Mouse (Mus musculus): ENCODE results near the gene Yy1.
"Not testable (repeated sequence)": the region's sequence is repeated elsewhere in the genome, so short reads cannot be mapped to it uniquely, and the experiment has no call there.

Gene Yy1

DNA sequence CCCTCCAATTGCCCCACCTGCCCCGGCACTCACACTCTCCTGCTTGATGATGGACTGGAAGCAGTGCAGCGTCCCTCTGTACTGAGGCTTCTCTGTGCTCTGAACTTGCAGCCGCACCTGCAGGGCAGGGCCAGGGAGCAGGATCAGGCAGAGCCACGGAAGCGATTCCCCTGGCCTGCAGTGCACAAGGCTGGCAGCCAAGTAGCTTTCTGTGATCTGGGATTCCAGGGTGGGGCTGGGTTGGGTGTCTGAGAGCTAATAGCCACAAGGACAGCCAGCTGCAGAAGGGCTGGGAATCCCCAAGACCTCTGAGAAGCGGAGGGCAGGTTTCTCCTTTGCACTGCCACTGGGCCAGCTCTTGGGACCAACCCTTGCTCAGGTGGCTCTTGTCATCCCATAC, 34.9 kb downstream of the Yy1 start:
- DNase-seq: no peak

DNA sequence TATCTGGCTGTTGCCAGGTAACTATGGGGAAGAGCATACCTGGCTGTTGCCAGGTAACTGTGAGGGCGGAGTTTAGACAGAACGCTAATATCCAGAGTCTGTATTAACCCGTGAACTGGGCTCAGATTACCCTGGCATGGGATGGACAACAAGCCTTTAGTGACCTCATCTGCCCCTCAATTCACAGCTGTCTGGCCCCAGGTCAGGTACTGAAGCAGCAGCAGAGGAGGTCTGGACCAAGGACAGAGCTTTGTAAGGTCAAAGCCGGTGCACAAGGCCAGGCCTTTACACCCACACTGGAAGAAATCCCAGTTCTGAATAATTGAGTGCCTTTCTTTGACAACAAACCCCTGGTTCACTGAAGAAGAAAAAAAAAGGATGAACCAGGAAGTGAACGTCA, 36.9 kb downstream of the Yy1 start:
- DNase-seq: no peak

DNA sequence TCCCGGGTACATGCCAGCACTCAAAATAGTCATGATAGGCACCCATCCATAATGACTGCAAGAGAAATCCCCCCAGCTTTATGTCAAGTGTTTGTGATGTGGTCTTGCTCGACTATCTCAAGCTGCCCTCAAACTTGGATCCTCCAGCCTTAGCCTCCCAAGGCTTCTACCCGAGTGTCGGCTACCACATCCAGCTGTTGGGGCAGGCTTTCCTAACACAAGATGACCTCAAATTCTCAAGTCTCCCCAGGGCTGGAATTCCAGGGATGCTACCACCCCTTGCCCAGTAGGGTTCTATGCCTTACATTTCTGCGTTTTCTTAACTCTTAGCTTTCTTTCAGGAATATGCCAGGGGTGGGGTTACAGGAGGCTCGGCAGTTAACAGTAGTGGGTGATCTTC, 37.6 kb downstream of the Yy1 start:
- no peak for DNase-seq

DNA sequence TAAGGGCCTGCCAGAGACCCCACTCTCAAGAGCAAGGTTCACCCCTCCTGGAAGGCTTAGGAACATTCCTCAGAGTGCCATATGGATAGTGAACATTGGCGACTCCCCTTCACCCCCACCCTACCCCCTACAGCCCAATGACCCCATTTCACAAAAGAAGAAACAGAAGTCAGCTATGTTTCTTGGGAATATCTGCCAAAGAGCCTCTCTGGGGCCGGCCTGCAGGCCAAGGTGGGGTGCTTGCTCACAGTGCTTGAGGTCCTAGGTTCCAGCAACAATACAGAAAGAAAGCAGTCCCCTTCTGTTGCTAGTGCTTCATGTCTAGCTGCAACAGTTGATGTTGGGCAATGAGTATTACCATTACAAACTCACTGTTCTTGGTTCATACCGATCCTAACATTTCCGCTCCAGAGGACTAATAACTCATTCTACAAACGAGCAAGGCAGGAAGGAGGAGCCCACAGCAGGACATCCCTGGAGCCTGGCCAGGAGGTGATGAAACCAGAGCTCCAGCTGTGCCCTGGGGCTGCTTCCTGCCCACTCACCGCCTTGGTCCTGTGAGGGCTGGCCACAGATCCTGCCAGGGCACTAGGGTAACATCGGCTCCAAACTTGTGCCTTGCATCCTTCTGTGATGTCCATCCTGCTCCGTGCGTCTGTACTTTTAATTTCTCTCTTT, 39.3 kb downstream of the Yy1 start:
- no peak for DNase-seq

DNA sequence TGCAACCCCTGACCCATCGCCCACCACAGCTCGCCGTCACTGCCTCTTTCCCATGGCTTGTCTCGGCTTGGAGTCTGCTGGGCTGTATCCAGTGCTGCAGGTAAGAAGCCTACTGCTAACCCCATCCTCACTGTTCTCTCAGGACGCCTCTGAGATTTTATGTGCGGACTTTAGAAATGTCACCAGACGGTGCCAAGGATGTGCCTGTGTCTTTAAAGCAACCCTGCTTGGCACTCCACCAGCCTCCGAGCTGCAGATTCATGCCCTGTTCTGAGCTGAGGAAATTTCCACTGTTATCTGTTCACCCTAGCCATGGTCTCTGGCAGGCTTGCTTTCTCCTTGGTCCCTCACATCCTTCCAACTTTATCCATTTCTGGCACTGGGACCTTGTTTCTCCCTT, 40.1 kb downstream of the Yy1 start:
- DNase-seq: no peak

GRCm38 (mm10) chr12:108833408-108833807, 40.6 kb downstream of the Yy1 start:
- no peak for DNase-seq

GRCm38 (mm10) chr12:108834337-108834736, 41.6 kb downstream of the Yy1 start:
- no peak for DNase-seq

- DNase-seq: no peak
These were observed 42.0 kb downstream of the Yy1 start for GRCm38 (mm10) chr12:108834786-108835185.

DNA sequence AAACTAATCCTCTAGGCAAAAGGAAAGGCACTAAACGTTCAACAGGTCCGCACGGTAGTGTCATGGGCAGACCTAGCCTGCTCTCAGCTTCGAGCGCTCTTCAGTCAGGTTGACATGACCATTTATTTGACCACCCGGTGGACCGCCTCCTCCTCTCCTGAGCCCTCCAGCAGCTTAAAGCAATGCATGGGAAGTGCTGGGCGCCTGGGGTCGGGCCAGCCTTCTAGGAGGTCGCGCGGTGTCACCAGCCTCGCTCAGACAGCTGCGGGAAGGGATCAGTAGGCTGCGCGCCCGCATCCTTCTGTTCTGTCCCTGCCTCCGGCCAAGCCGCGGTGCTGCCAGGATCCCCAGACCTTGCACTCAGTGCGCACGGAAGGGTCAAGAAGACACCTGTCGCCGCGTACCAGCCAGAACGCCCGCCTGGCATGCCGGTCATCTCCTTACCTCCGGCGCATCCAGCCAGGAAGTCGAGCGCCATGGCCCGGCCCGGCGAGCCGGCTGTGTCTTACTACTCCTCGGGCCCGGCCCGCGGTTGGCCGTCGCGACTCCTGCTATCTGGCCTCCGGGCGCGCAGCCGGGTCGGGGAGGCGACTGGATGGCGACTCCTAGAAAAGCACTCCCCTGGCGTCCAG, 42.6 kb downstream of the Yy1 start:
- no peak for DNase-seq

- DNase-seq: peak; percentile 91 to 92
These were observed 43.2 kb downstream of the Yy1 start, which contains the start of the genes Slc25a29 and Slc25a47 for GRCm38 (mm10) chr12:108835840-108836409. TSS of gene Slc25a29 (minus strand) at chr12:108835883. TSS of gene Slc25a47 (plus strand) at chr12:108836046.

DNA sequence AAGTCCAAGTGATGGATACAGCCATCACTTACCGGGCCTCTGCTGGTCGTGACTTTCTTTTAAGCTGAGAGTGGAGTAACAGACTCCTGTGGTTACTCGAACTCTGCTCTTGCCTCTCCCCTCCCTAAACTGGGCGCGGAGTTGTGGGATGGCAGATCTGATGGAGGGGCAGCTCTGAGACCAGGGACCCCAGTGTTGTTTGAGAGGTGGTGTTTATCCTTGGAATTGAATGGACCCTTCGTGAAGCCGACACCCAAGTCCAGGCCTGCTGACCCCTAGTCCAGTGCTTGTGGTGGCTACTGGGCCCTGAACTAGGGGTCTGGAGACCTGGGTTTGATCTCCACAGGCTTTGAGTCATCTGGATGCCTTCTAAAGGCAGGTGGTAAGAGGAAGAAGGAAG, 43.9 kb downstream of the Yy1 start:
- no peak for DNase-seq

DNA sequence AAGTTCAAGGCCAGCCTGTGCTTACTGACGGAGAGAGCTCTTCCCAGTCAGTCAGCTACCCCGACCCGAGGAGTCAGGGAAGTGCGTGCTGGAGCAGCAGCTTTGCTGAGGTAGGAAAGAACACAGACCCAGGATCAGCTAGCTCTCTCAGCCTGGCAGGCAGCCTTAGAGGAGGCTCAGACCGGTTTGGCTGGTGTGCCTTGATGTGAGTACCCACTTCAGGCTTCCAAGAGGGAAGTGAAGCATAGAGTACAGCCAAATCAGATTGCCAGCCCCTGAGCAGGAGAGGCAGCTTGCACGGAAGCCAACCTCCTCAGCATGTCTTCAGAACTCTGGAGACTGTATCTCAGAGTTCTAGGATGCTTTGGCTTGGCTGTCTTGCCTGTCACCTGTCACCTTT, 48.4 kb downstream of the Yy1 start:
- no peak for DNase-seq

- no peak for DNase-seq
These were observed 49.9 kb downstream of the Yy1 start for GRCm38 (mm10) chr12:108842663-108843062.

DNA sequence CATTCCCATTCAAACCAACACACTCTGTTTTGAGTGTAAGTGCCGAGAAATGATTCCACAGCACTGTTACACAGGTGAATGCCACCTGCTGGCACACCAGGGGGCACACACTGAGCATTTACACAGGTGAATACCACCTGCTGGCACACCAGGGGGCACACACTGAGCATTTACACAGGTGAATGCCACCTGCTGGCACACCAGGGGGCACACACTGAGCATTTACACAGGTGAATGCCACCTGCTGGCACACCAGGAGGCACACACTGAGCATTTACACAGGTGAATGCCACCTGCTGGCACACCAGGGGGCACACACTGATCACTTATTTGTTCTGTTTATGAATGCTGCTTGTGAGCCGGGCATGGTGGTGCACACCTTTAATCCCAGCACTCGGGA, 55.3 kb downstream of the Yy1 start:
- DNase-seq: not testable (repeated sequence)

DNA sequence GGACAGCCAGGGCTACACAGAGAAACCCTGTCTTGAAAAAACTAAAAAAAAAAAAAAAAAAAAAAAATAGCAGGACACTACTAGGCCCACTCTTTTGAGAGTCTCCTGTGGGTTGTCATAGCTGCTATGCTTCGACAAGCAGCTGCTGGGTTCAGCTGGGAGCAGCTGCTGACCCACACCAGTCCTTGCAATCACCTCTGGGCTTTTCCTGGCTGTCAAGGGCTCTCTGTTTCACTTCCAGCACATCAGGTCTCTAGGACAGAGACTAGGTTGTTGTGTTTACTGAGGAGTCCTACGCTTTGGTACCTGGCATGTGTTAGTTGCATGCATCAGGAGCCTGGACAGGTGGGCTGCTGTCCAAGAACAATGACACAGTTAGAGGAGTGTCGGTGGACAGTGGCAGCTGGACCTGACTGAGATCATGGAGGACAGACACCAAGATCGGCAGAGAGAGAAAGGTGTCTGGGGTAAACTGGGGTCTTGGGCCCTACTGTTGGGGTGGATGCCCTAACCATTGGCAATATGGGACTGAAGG, 56.8 kb downstream of the Yy1 start:
- DNase-seq: no peak

- no peak for DNase-seq
These were observed 57.4 kb downstream of the Yy1 start for GRCm38 (mm10) chr12:108850129-108850528.

DNA sequence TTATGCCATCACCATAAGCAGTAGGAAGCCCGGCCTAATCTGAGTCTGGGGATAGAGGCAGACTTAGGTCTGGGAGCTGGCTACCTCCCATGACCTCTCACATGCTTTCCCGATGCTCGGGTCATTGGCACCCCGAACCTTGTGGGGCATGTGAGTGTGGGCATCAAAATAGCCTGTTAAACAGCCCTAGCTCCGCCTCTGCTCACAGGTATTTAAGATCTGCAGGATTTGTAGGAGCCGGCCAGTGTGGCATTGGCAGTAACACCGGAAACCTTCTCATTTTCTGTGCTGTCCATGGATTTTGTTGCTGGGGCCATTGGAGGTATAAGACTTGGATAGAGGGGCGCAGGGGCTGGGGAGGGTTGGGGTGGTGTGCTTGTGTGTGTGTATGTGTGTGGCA, 58.1 kb downstream of the Yy1 start:
- no peak for DNase-seq

GRCm38 (mm10) chr12:108852822-108853221, 60.0 kb downstream of the Yy1 start:
- no peak for DNase-seq

DNA sequence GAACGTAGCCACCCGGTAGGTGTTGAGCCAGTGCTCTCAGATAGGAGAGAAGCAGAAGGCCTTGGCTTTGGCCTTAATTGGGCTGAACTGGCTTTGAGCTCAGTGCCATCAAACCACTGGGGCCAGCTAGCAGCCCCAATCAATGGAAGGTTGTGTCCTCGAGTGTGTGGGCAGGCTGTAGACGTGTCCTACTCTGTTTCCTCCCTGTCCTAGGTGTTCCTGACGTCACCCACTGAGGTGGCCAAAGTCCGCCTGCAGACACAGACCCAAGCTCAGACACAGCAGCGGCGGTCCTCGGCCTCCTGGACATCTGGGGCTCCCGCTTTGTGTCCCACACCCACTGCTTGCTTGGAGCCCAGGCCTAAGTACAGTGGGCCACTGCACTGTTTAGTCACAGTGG, 62.3 kb downstream of the Yy1 start:
- DNase-seq: no peak

- DNase-seq: no peak
These were observed 63.4 kb downstream of the Yy1 start for GRCm38 (mm10) chr12:108856186-108856585.

DNA sequence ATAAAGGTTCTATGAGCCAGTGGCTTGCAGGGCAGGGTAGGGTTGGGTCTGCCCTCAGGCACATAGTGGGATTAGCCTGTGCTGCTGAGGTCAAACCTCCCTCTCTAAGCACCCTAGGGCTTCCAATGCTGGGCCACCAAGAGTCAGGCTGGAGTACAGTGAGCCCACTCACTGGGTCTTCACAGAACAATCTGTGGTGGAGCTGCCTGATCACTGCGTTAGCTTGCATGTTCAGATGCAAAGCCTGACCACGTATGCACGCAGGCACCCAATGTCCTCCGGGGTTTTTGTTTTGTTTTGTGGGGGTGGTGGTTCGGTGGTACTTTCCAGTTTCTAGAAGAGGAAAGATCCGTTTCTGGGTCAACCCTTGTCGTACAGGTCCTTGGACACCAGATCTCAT, 64.3 kb downstream of the Yy1 start:
- DNase-seq: no peak

GRCm38 (mm10) chr12:108857589-108858184, 64.9 kb downstream of the Yy1 start:
- DNase-seq: no peak

- DNase-seq: no peak
These were observed 65.7 kb downstream of the Yy1 start for GRCm38 (mm10) chr12:108858486-108858885.

GRCm38 (mm10) chr12:108865007-108865494, 72.3 kb downstream of the Yy1 start:
- DNase-seq: no peak
